Mouse (Mus musculus) lung, embryonic 15.5 days (tissue): ENCODE data around the gene Gm21310. TPM values are rescaled to one million over a fixed set of nuclear protein-coding genes. Genes with fewer than 3 reads are reported as not detected.
"Not testable (repeated sequence)": the region's sequence is repeated elsewhere in the genome, so short reads cannot be mapped to it uniquely, and the experiment has no call there.

Experiments
- ATAC-seq: fragments of 200-750 bp; cut with Nextera tagmentation; 2 replicates; pipeline ENCODE4 v1.8.0; 2017; ENCODE audit warnings: moderate number of reproducible peaks, borderline replicate concordance; ENCODE audit not compliant: low FRiP score, low TSS enrichment; ENCODE audit errors: extremely low read depth
- H3K27ac ChIP-seq: fragments of 300-500 bp; sonication (generic); 2 replicates; pipeline ENCODE4 v1.5.1; 2015; ENCODE audit warnings: moderate library complexity, mild to moderate bottlenecking, inconsistent platforms
- H3K27me3 ChIP-seq: fragments of 300-500 bp; sonication (generic); 2 replicates; pipeline ENCODE4 v1.6.1; 2015; ENCODE audit warnings: inconsistent platforms
- H3K36me3 ChIP-seq: fragments of 300-500 bp; sonication (generic); 2 replicates; pipeline ENCODE4 v1.6.1; 2015; ENCODE audit warnings: inconsistent platforms
- H3K4me1 ChIP-seq: fragments of 300-500 bp; sonication (generic); 2 replicates; pipeline ENCODE4 v1.6.1; 2015; ENCODE audit warnings: inconsistent platforms
- H3K4me2 ChIP-seq: fragments of 300-500 bp; sonication (generic); 2 replicates; pipeline ENCODE4 v1.6.1; 2015; ENCODE audit warnings: inconsistent platforms, mild to moderate bottlenecking, moderate library complexity
- H3K4me3 ChIP-seq: fragments of 300-500 bp; sonication (generic); 2 replicates; pipeline ENCODE4 v1.5.1; 2015; ENCODE audit warnings: mild to moderate bottlenecking, inconsistent platforms
- H3K9ac ChIP-seq: fragments of 300-500 bp; sonication (generic); 2 replicates; pipeline ENCODE4 v1.6.1; 2015; ENCODE audit warnings: inconsistent platforms
- H3K9me3 ChIP-seq: fragments of 300-500 bp; sonication (generic); 2 replicates; pipeline ENCODE4 v1.6.1; 2016; ENCODE audit warnings: inconsistent platforms
- polyA plus RNA-seq: library from polyadenylated mRNA; unstranded; fragments of >200 nt; fragmentation: Nextera tagmentation; extraction: Ambion mirVana; gene quantifications from 2 replicates; pipeline ENCODE4 v1.2.1, GENCODE M21; 2015

Gm21310 gene
- polyA plus RNA-seq: not detected in 2 replicates

DNA sequence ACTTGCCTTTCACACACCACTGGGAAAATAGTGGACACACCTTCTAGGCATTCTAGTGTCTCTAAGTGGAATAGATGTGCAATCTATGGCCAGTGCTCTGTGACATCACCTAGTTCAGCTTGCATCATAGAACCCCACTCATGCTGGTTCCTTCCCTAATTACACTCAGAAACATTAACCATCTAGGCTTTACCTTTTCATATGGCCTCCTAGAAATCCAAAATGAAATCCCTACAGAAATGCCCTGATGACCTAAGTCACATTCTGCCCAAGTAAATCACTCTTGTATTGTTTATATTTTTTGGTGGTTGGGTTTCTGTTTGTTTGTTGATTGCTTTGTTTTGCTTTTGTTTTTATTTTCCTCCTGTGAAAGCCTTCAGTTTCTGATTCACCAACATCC, at the start of gene Gm21310:
Gene Gm21310, minus strand, starts transcription at position 101 of the 400 bp plus-strand sequence.
- not testable (repeated sequence) for H3K27me3 ChIP-seq, H3K4me1 ChIP-seq, H3K4me2 ChIP-seq, H3K27ac ChIP-seq, H3K9ac ChIP-seq, H3K36me3 ChIP-seq, H3K9me3 ChIP-seq, H3K4me3 ChIP-seq, ATAC-seq

Other genes with a start within 250 kb of the Gm21310 start
- not detected in 2 replicates for gene Gm20834, start 177.4 kb upstream of the Gm21310 start, polyA plus RNA-seq